Mouse (Mus musculus): ENCODE results near the gene Mup12.
"Not testable (repeated sequence)": the region's sequence is repeated elsewhere in the genome, so short reads cannot be mapped to it uniquely, and the experiment has no call there.

The Mup12 gene

GRCm38 (mm10) chr4:60741226-60741625, at the start of gene Mup12:
Gene Mup12, minus strand, starts transcription at chr4:60741326.
- DNase-seq, result not testable (repeated sequence)

All from kidney, adult 9 months (tissue).